ENCODE assay signal across 8 mouse cellular contexts in the genomic region with DNA sequence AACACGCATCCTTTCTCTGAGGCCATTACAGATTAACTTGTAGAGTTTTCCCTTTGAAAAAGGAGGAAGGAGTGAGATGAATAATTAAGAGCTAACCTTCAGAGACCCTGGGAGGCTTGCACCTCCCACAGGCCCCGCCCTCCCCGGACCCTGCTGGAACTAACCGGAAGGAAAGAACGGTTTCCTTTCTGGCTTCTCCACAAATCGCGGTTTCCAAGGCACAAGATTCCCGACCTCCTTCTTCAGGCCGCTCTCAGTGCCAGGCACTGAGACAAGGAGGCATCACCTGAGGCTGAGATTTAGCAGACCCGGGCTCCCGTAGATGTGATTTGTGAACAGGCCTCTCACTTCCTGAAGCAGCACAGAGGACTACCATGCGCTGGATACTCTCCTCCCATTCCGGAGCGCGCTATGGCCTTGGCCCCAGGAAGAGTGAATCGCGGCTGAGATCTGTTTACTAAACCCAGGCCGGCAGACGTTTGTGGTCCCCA.
DNase-seq lines count a peak whose midpoint lies in the region; ATAC-seq and TF ChIP-seq lines count a peak whose summit lies in the region.

No protein-coding gene starts in this region.

- H3K27me3 ChIP-seq in lung, postnatal 0 days (replicated peaks; ENCODE audit: insufficient read depth, low read length): no peaks in the 10 kb centered on the region

- 1% methylated on average over 19 of the region's 19 CpGs for WGBS in lung, postnatal 0 days

- H3K9ac ChIP-seq in lung, postnatal 0 days (replicated peaks; ENCODE audit: low read depth): peak overlapping the region; percentile 37

- peak overlapping the region; percentile 32 for H3K4me3 ChIP-seq in lung, postnatal 0 days (ENCODE audit: low read depth, low read length)

- ATAC-seq in lung, postnatal 0 days: 0 out of 2 replicates have a peak, but pooled peaks have one; percentile 16

- H3K9me3 ChIP-seq in lung, postnatal 0 days (ENCODE audit: low read length): no peaks in the 10 kb centered on the region

- TF ChIP-seq EP300 in lung, postnatal 0 days (IDR thresholded peaks at IDR 0.05): peak; percentile 14; the same call in 1 of the 2 replicates

- peak; percentile 80 for DNase-seq in 416B (ENCODE audit: low read depth)
- peak; percentile 72 for DNase-seq in adrenal gland, postnatal 10 days
- DNase-seq in heart, adult 9 months (ENCODE audit: low spot score in 2 of 2): peak; percentile 61 to 64
- DNase-seq in kidney, adult 8-10 months: peak; percentile 72 to 76
- peak; percentile 66 for DNase-seq in lung, postnatal 0 days (ENCODE audit: low spot score)
- DNase-seq in testis, postnatal 14 days (ENCODE audit: low spot score): peak; percentile 55
- DNase-seq in frontal cortex, postnatal 10 days (ENCODE audit: low spot score in 2 of 2): no peak
- no peak for DNase-seq in thymus, postnatal 25 days

- TF ChIP-seq CTCF in lung, postnatal 0 days (IDR thresholded peaks at IDR 0.05): no peak

- no peaks in the 10 kb centered on the region for H3K36me3 ChIP-seq in lung, postnatal 0 days (ENCODE audit: insufficient read depth, low read length)

- H3K4me2 ChIP-seq in lung, postnatal 0 days (replicated peaks; ENCODE audit: low read depth, low read length): peak overlapping the region; percentile 57

- peak overlapping the region; percentile 86 for H3K27ac ChIP-seq in lung, postnatal 0 days (ENCODE audit: low read length)

- H3K4me1 ChIP-seq in lung, postnatal 0 days (ENCODE audit: insufficient read depth, low read depth, low read length): peaks cover 5% of the 10 kb centered on the region; the same call in 1 of the 2 replicates

Comparison
In these comparisons a context has a peak if more than half of its experiments do, and no peak if none do; other contexts are left out.
1. DNase-seq: peak in 416B (single experiment), adrenal gland, postnatal 10 days (single experiment), heart, adult 9 months (2 of 2), kidney, adult 8-10 months (2 of 2), lung, postnatal 0 days (single experiment) and testis, postnatal 14 days (single experiment); none in frontal cortex, postnatal 10 days (0 of 2) and thymus, postnatal 25 days (single experiment).